Mouse (Mus musculus): ENCODE measurements at regions not wholly inside any gene's neighbourhood (a gene's known extent, or its start where the extent isn't known, plus 50 kb on each side); places are given as distances from the start of the nearest gene placed in this dataset.

GRCm38 (mm10) chr15:72208076-72208475, 1626.3 kb upstream of the Gm6569 start:
- TF ChIP-seq CTCF (IDR thresholded peaks at IDR 0.05; ENCODE audit: insufficient read depth, low read length) (no peak), POLR2A (IDR thresholded peaks at IDR 0.05; ENCODE audit: borderline replicate concordance, extremely low read depth, low read depth, low read length) (no peak)

Data from lung, adult 2 months (tissue).